Mouse (Mus musculus) intestine, postnatal 0 days (tissue): ENCODE data around the gene Ttc36. TPM values are rescaled to one million over a fixed set of nuclear protein-coding genes. Genes with fewer than 3 reads are reported as not detected.
"Not testable (repeated sequence)": the region's sequence is repeated elsewhere in the genome, so short reads cannot be mapped to it uniquely, and the experiment has no call there.

Experiments used
- ATAC-seq: fragments of 200-750 bp; cut with Nextera tagmentation; 2 replicates; pipeline ENCODE4 v1.8.0; 2017; ENCODE audit warnings: mild to moderate bottlenecking, moderate TSS enrichment, moderate library complexity
- H3K27ac ChIP-seq: fragments of 300-500 bp; sonication (generic); 2 replicates; pipeline ENCODE4 v1.5.1; 2014; ENCODE audit warnings: mild to moderate bottlenecking, low read depth, low read length, moderate library complexity
- H3K27me3 ChIP-seq: fragments of 300-500 bp; sonication (generic); replicated peaks from 2 replicates; pipeline ENCODE4 v1.6.1; 2014; ENCODE audit warnings: low read length, mixed read lengths; ENCODE audit not compliant: control insufficient read depth, insufficient read depth
- H3K36me3 ChIP-seq: fragments of 300-500 bp; sonication (generic); 2 replicates; pipeline ENCODE4 v1.6.1; 2014; ENCODE audit warnings: mild to moderate bottlenecking, moderate library complexity; ENCODE audit not compliant: control insufficient read depth, insufficient read depth
- H3K4me1 ChIP-seq: fragments of 300-500 bp; sonication (generic); replicated peaks from 2 replicates; pipeline ENCODE4 v1.6.1; 2014; ENCODE audit warnings: antibody characterized with exemption, low read length, mixed read lengths; ENCODE audit not compliant: control insufficient read depth, insufficient read depth
- H3K4me2 ChIP-seq: fragments of 300-500 bp; sonication (generic); replicated peaks from 2 replicates; pipeline ENCODE4 v1.6.1; 2014; ENCODE audit warnings: low read depth, mild to moderate bottlenecking, moderate library complexity
- H3K4me3 ChIP-seq: fragments of 300-500 bp; sonication (generic); 2 replicates; pipeline ENCODE4 v1.5.1; 2014; ENCODE audit warnings: low read depth, low read length
- H3K9ac ChIP-seq: fragments of 300-500 bp; sonication (generic); 2 replicates; pipeline ENCODE4 v1.6.1; 2014; ENCODE audit warnings: mild to moderate bottlenecking, low read depth, low read length
- H3K9me3 ChIP-seq: fragments of 300-500 bp; sonication (generic); 2 replicates; pipeline ENCODE4 v1.6.1; 2016; ENCODE audit warnings: mixed run types; ENCODE audit not compliant: control insufficient read depth
- CTCF ChIP-seq: sonication (generic); IDR thresholded peaks from 2 replicates; pipeline ENCODE4 v1.5.1; 2016; ENCODE audit warnings: low read depth, mild to moderate bottlenecking, control low read depth, antibody characterized with exemption, moderate library complexity
- WGBS: fragments of 180-500 bp; shearing (Covaris S2); extraction: QIAGEN DNeasy Blood & Tissue Kit; methylation state at CpG from one replicate; pipeline ENCODE4 v1.1.7; 2014; 5-methylcytosine and 5-hydroxymethylcytosine counted together
- polyA plus RNA-seq: library from polyadenylated mRNA; unstranded; fragments of >200 nt; fragmentation: Nextera tagmentation; extraction: Ambion mirVana; gene quantifications from 2 replicates; pipeline ENCODE4 v1.2.1, GENCODE M21; 2015

The Ttc36 gene
- polyA plus RNA-seq, 1 experiment from 2014 or later: 4.0 TPM

DNA sequence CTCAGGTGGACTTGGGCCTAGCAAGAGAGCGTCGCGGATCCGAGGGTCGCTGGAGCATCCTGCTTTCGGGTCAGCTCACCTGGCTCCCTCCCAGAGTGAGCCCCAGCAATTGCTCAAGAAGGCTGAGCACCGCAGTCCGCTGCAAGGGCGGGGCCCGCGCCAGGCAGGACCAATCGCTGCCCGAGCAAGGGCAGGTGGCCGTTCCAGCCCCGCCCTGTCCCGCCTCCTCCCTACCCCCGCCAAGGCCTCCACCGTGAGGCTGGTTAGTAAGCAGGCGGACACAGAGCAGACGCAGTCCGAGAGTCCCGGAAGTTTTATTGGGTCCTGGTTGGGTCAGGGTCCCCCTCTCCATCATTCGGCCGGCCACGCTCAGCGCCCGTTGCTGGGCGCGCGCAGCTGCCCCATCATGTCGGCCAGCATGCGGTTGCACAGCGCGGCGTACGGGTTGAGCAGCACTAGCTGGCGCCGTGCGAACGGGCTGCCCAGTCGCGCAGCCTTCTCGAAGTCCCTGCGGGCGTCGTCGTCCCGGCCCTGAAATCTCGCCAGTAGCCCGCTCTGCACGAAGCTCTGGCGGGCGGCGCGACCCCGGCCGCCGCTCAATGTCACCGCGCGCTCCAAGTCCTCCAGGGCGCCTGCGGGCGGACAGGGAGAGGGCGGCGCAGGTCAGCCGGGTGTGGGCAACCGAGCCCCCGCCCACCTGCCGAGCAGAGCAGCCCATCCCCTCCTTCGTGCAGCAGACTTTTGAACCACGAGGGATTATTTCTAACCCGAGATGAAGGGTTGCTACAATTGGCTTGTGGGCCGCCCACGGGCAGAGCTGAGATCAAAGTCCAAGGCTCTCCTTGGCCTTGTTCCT, 3.5 kb downstream of the Ttc36 start, which contains the start of gene Tmem25:
Tmem25 (minus strand) TSS at position 206 of the 856 bp plus-strand sequence.
- peak within 1 kb of the TSS; percentile 62 for H3K9ac ChIP-seq
- H3K27ac ChIP-seq: peak within 1 kb of the TSS; percentile 94
- TF ChIP-seq CTCF: no peak
- H3K4me3 ChIP-seq: peak within 1 kb of the TSS; percentile 47
- no peaks in the 10 kb centered on the region for H3K27me3 ChIP-seq
- H3K4me2 ChIP-seq: peak within 1 kb of the TSS; percentile 87
- H3K9me3 ChIP-seq: no peaks in the 10 kb centered on the region
- H3K36me3 ChIP-seq: no peaks in the 10 kb centered on the region; the same call in 1 of the 2 replicates
- 0 out of 2 replicates have a peak, but pooled peaks cover 6% of the 10 kb centered on the region for H3K4me1 ChIP-seq
- WGBS: under 1% methylated on average over 75 of the region's 75 CpGs
- peak; percentile 93 for ATAC-seq

DNA sequence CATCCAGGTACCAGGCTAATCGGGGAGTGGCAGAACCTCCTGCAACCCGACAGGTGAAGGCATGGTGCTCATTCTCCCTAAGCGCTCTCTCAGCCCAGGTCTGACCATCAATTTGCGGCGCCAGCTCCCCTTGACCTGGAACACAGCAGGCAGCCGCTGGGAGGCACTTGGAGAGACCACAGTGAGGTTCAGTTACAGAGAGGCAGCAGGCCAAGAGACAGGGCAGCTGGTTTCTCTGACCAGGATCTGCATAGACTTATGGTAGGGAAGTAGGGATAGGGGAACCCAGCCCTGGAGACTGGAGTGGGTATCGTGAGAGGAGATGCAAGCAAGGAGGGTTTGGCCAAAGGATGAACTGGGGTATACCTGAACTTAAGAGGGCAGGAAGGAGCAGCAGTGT, 4.6 kb downstream of the Ttc36 start:
- TF ChIP-seq CTCF: no peak
- WGBS: 38% methylated on average over 7 of the region's 7 CpGs

DNA sequence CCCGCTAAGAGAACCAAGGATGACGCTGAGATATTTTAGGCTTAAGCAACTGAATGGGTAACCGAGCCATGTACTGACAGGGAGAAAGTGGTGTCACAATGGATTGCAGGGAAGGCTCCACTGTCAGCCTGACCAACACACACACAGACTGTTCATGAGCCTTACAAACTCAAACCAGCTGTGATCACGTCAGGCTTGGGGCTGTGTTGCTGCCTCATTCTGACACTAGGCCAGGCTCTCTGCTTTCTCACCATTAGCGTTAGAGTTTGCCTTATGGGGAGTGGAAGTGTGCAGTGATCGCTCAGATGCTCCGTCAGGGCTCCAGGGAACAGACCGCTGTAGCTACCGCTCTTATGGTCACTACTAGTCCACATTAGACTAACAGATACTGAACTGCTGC, 10.0 kb downstream of the Ttc36 start:
- Histone ChIP-seq H3K4me2 (no peak overlapping the region), H3K27ac (no peak overlapping the region), H3K4me1 (no peaks in the 10 kb centered on the region), H3K27me3 (no peaks in the 10 kb centered on the region), H3K36me3 (peaks cover 42% of the 10 kb centered on the region), H3K9me3 (no peaks in the 10 kb centered on the region), H3K9ac (no peak overlapping the region), H3K4me3 (no peak overlapping the region)
- no peak for ATAC-seq
- no peak for TF ChIP-seq CTCF
- 78% methylated on average over 9 of the region's 9 CpGs for WGBS

More for the DNA sequence above, 4.6 kb downstream of the Ttc36 start:
- ATAC-seq: no peak
- peak overlapping the region; percentile 87; the same call in 1 of the 2 replicates for H3K4me2 ChIP-seq
- no peaks in the 10 kb centered on the region for H3K27me3 ChIP-seq
- H3K4me1 ChIP-seq: 0 out of 2 replicates have a peak, but pooled peaks cover 6% of the 10 kb centered on the region
- no peaks in the 10 kb centered on the region for H3K36me3 ChIP-seq
- no peak overlapping the region for H3K27ac ChIP-seq
- peak overlapping the region; percentile 47; the same call in 1 of the 2 replicates for H3K4me3 ChIP-seq
- no peaks in the 10 kb centered on the region for H3K9me3 ChIP-seq
- H3K9ac ChIP-seq: no peak overlapping the region

GRCm38 (mm10) chr9:44772750-44773651, 29.9 kb downstream of the Ttc36 start:
- Histone ChIP-seq H3K4me2 (peak overlapping the region; percentile 78), H3K4me1 (no peaks in the 10 kb centered on the region), H3K36me3 (peaks cover 5% of the 10 kb centered on the region), H3K9me3 (no peaks in the 10 kb centered on the region), H3K4me3 (peak overlapping the region; percentile 64), H3K27ac (peak overlapping the region; percentile 69), H3K9ac (peak overlapping the region; percentile 65), H3K27me3 (no peaks in the 10 kb centered on the region)
- peak; percentile 97 for ATAC-seq
- under 1% methylated on average over 41 of the region's 41 CpGs for WGBS
- TF ChIP-seq CTCF: peak; percentile 94

GRCm38 (mm10) chr9:44772392-44772749, 30.5 kb downstream of the Ttc36 start:
- 0 out of 2 replicates have a peak, but pooled peaks have one; percentile 11 for ATAC-seq
- no peak for TF ChIP-seq CTCF
- H3K27ac ChIP-seq: no peak overlapping the region
- H3K9me3 ChIP-seq: no peaks in the 10 kb centered on the region
- H3K9ac ChIP-seq: no peak overlapping the region
- H3K4me3 ChIP-seq: no peak overlapping the region
- 22% methylated on average over 5 of the region's 5 CpGs for WGBS
- H3K4me2 ChIP-seq: no peak overlapping the region
- H3K36me3 ChIP-seq: peaks cover 5% of the 10 kb centered on the region
- no peaks in the 10 kb centered on the region for H3K27me3 ChIP-seq
- no peaks in the 10 kb centered on the region for H3K4me1 ChIP-seq

GRCm38 (mm10) chr9:44771376-44771775, 31.5 kb downstream of the Ttc36 start:
- no peak for ATAC-seq
- 92% methylated on average over 5 of the region's 5 CpGs for WGBS
- H3K4me1 ChIP-seq: no peaks in the 10 kb centered on the region
- H3K9me3 ChIP-seq: no peaks in the 10 kb centered on the region
- no peak overlapping the region for H3K4me2 ChIP-seq
- no peak overlapping the region for H3K27ac ChIP-seq
- no peak overlapping the region for H3K4me3 ChIP-seq
- no peaks in the 10 kb centered on the region for H3K27me3 ChIP-seq
- no peak overlapping the region for H3K9ac ChIP-seq
- peak; percentile 22; the same call in 1 of the 2 replicates for TF ChIP-seq CTCF
- H3K36me3 ChIP-seq: peaks cover 5% of the 10 kb centered on the region

DNA sequence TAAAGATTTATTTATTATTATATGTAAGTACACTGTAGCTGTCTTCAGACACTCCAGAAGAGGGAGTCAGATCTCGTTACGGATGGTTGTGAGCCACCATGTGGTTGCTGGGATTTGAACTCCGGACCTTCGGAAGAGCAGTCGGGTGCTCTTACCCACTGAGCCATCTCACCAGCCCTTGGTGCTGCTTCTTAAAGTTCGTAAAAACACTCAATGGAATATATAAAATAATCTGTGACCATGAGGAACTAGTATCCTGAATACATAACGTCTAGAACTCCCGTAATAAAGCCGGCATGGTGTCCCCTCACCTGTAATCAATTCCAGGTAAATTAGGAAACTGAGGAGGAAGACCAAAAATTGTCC, 34.9 kb downstream of the Ttc36 start:
- H3K9ac ChIP-seq: peak overlapping the region; percentile 99; the same call in 1 of the 2 replicates

More for the DNA sequence above, 34.9 kb downstream of the Ttc36 start:
- not testable (repeated sequence) for H3K9me3 ChIP-seq, H3K27me3 ChIP-seq, ATAC-seq, H3K36me3 ChIP-seq, H3K4me1 ChIP-seq
- H3K4me3 ChIP-seq: peak overlapping the region; percentile 94
- H3K4me2 ChIP-seq: peak overlapping the region; percentile 68
- WGBS: 42% methylated on average over 7 of the region's 9 CpGs
- H3K27ac ChIP-seq: peak overlapping the region; percentile 98
